Mouse (Mus musculus) liver, embryonic 15.5 days (tissue): ENCODE data around the gene Cdh6. TPM values are rescaled to one million over a fixed set of nuclear protein-coding genes. Genes with fewer than 3 reads are reported as not detected.

Experiments
- ATAC-seq: fragments of 200-750 bp; cut with Nextera tagmentation; 2 replicates; pipeline ENCODE4 v1.8.0; 2017; ENCODE audit warnings: moderate number of reproducible peaks, mild to moderate bottlenecking, moderate library complexity; ENCODE audit not compliant: insufficient read depth
- H3K27ac ChIP-seq: fragments of 300-500 bp; sonication (generic); replicated peaks from 2 replicates; pipeline ENCODE4 v1.5.1; 2015; ENCODE audit warnings: mild to moderate bottlenecking, inconsistent platforms
- H3K27me3 ChIP-seq: fragments of 300-500 bp; sonication (generic); 2 replicates; pipeline ENCODE4 v1.6.1; 2015; ENCODE audit warnings: mild to moderate bottlenecking, inconsistent platforms
- H3K36me3 ChIP-seq: fragments of 300-500 bp; sonication (generic); replicated peaks from 2 replicates; pipeline ENCODE4 v1.6.1; 2015; ENCODE audit warnings: moderate library complexity, mild to moderate bottlenecking, inconsistent platforms
- H3K4me1 ChIP-seq: fragments of 300-500 bp; sonication (generic); replicated peaks from 2 replicates; pipeline ENCODE4 v1.6.1; 2015; ENCODE audit warnings: inconsistent platforms
- H3K4me2 ChIP-seq: fragments of 300-500 bp; sonication (generic); 2 replicates; pipeline ENCODE4 v1.6.1; 2015; ENCODE audit warnings: moderate library complexity, mild to moderate bottlenecking, inconsistent platforms
- H3K4me3 ChIP-seq: fragments of 300-500 bp; sonication (generic); replicated peaks from 2 replicates; pipeline ENCODE4 v1.5.1; 2015; ENCODE audit warnings: mild to moderate bottlenecking, inconsistent platforms
- H3K9ac ChIP-seq: fragments of 300-500 bp; sonication (generic); 2 replicates; pipeline ENCODE4 v1.6.1; 2015; ENCODE audit warnings: moderate library complexity, mild to moderate bottlenecking, inconsistent platforms
- H3K9me3 ChIP-seq: fragments of 300-500 bp; sonication (generic); replicated peaks from 2 replicates; pipeline ENCODE4 v1.6.1; 2016; ENCODE audit warnings: inconsistent platforms
- WGBS: fragments of 180-500 bp; shearing (Covaris S2); methylation state at CpG from one replicate; pipeline ENCODE4 v1.1.7; 2015; ENCODE audit warnings: mixed read lengths; ENCODE audit not compliant: insufficient replicate concordance; 5-methylcytosine and 5-hydroxymethylcytosine counted together
- polyA plus RNA-seq: library from polyadenylated mRNA; unstranded; fragments of >200 nt; fragmentation: Nextera tagmentation; extraction: Ambion mirVana; gene quantifications from 2 replicates; pipeline ENCODE4 v1.2.1, GENCODE M21; 2015

Cdh6 gene
- polyA plus RNA-seq, 1 experiment from 2014 or later, result 0.07 TPM

- no peak for ATAC-seq
- Histone ChIP-seq H3K27me3 (no peaks in the 10 kb centered on the region), H3K4me3 (no peak overlapping the region), H3K4me1 (no peaks in the 10 kb centered on the region), H3K27ac (no peak overlapping the region), H3K4me2 (no peak overlapping the region), H3K9me3 (no peaks in the 10 kb centered on the region), H3K9ac (no peak overlapping the region), H3K36me3 (no peaks in the 10 kb centered on the region)
- WGBS, result 69% methylated on average over 19 of the region's 19 CpGs
Measured at GRCm38 (mm10) chr15:13093954-13094880, 79.3 kb downstream of the Cdh6 start.

GRCm38 (mm10) chr15:13092064-13092463, 81.4 kb downstream of the Cdh6 start:
- ATAC-seq, result no peak
- Histone ChIP-seq H3K4me3 (no peak overlapping the region), H3K4me1 (no peaks in the 10 kb centered on the region)

GRCm38 (mm10) chr15:13088504-13089058, 84.9 kb downstream of the Cdh6 start:
- no peak overlapping the region for H3K4me3 ChIP-seq
- H3K27ac ChIP-seq, result no peak overlapping the region
- no peaks in the 10 kb centered on the region for H3K27me3 ChIP-seq
- H3K4me1 ChIP-seq, result no peaks in the 10 kb centered on the region
- ATAC-seq, result no peak
- H3K9ac ChIP-seq, result no peak overlapping the region
- 36% methylated on average over 7 of the region's 7 CpGs for WGBS
- no peaks in the 10 kb centered on the region for H3K36me3 ChIP-seq
- no peak overlapping the region for H3K4me2 ChIP-seq
- H3K9me3 ChIP-seq, result no peaks in the 10 kb centered on the region

More at GRCm38 (mm10) chr15:13092064-13092463, 81.4 kb downstream of the Cdh6 start:
- no peaks in the 10 kb centered on the region for H3K9me3 ChIP-seq
- H3K27me3 ChIP-seq, result no peaks in the 10 kb centered on the region
- H3K36me3 ChIP-seq, result no peaks in the 10 kb centered on the region
- no peak overlapping the region for H3K4me2 ChIP-seq
- no peak overlapping the region for H3K9ac ChIP-seq
- WGBS, result 69% methylated on average over 13 of the region's 13 CpGs
- no peak overlapping the region for H3K27ac ChIP-seq

- Histone ChIP-seq H3K4me3 (no peak overlapping the region), H3K4me1 (no peaks in the 10 kb centered on the region), H3K4me2 (no peak overlapping the region), H3K36me3 (no peaks in the 10 kb centered on the region), H3K27ac (no peak overlapping the region), H3K9ac (no peak overlapping the region), H3K27me3 (no peaks in the 10 kb centered on the region), H3K9me3 (no peaks in the 10 kb centered on the region)
- no peak for ATAC-seq
- WGBS, result 71% methylated on average over 9 of the region's 9 CpGs
Measured at GRCm38 (mm10) chr15:13084746-13085145, 88.7 kb downstream of the Cdh6 start.

GRCm38 (mm10) chr15:13076908-13077669, 96.4 kb downstream of the Cdh6 start:
- Histone ChIP-seq H3K9me3 (no peaks in the 10 kb centered on the region), H3K27me3 (no peaks in the 10 kb centered on the region), H3K9ac (no peak overlapping the region), H3K36me3 (no peaks in the 10 kb centered on the region), H3K27ac (no peak overlapping the region), H3K4me3 (no peak overlapping the region), H3K4me2 (no peak overlapping the region), H3K4me1 (no peaks in the 10 kb centered on the region)
- 61% methylated on average over 8 of the region's 8 CpGs for WGBS
- no peak for ATAC-seq

- Histone ChIP-seq H3K27me3 (no peaks in the 10 kb centered on the region), H3K27ac (no peak overlapping the region), H3K36me3 (no peaks in the 10 kb centered on the region), H3K4me2 (no peak overlapping the region), H3K9ac (no peak overlapping the region), H3K4me3 (no peak overlapping the region), H3K9me3 (no peaks in the 10 kb centered on the region), H3K4me1 (no peaks in the 10 kb centered on the region)
- WGBS, result 46% methylated on average over 4 of the region's 4 CpGs
- ATAC-seq, result no peak
Measured at GRCm38 (mm10) chr15:13074047-13074446, 99.4 kb downstream of the Cdh6 start.

GRCm38 (mm10) chr15:13068213-13068516, 105.3 kb downstream of the Cdh6 start:
- Histone ChIP-seq H3K36me3 (no peaks in the 10 kb centered on the region), H3K4me3 (no peak overlapping the region), H3K9ac (no peak overlapping the region), H3K27ac (no peak overlapping the region), H3K4me1 (no peaks in the 10 kb centered on the region), H3K27me3 (no peaks in the 10 kb centered on the region), H3K9me3 (no peaks in the 10 kb centered on the region), H3K4me2 (no peak overlapping the region)
- no peak for ATAC-seq

- Histone ChIP-seq H3K4me3 (no peak overlapping the region), H3K27me3 (no peaks in the 10 kb centered on the region), H3K27ac (no peak overlapping the region), H3K9ac (no peak overlapping the region), H3K4me2 (no peak overlapping the region), H3K4me1 (no peaks in the 10 kb centered on the region), H3K36me3 (no peaks in the 10 kb centered on the region), H3K9me3 (no peaks in the 10 kb centered on the region)
- ATAC-seq, result no peak
- WGBS, result 48% methylated on average over 20 of the region's 20 CpGs
Measured at GRCm38 (mm10) chr15:13067429-13068212, 105.9 kb downstream of the Cdh6 start.

- Histone ChIP-seq H3K9ac (no peak overlapping the region), H3K27me3 (no peaks in the 10 kb centered on the region), H3K4me3 (no peak overlapping the region), H3K4me1 (no peaks in the 10 kb centered on the region), H3K36me3 (no peaks in the 10 kb centered on the region), H3K9me3 (no peaks in the 10 kb centered on the region), H3K4me2 (no peak overlapping the region), H3K27ac (no peak overlapping the region)
- 66% methylated on average over 9 of the region's 9 CpGs for WGBS
- no peak for ATAC-seq
Measured at GRCm38 (mm10) chr15:13066765-13067164, 106.7 kb downstream of the Cdh6 start.

- H3K9ac ChIP-seq, result no peak overlapping the region
- no peak overlapping the region for H3K27ac ChIP-seq
- no peak overlapping the region for H3K4me3 ChIP-seq
- no peaks in the 10 kb centered on the region for H3K36me3 ChIP-seq
- no peaks in the 10 kb centered on the region for H3K9me3 ChIP-seq
- 91% methylated on average over 13 of the region's 13 CpGs for WGBS
- no peak for ATAC-seq
- no peaks in the 10 kb centered on the region for H3K27me3 ChIP-seq
- H3K4me1 ChIP-seq, result no peaks in the 10 kb centered on the region
- no peak overlapping the region for H3K4me2 ChIP-seq
Measured at GRCm38 (mm10) chr15:13063633-13064032, 109.8 kb downstream of the Cdh6 start.

GRCm38 (mm10) chr15:13057728-13058127, 115.7 kb downstream of the Cdh6 start:
- H3K4me2 ChIP-seq, result no peak overlapping the region
- no peak for ATAC-seq
- no peaks in the 10 kb centered on the region for H3K4me1 ChIP-seq
- no peaks in the 10 kb centered on the region for H3K9me3 ChIP-seq
- no peak overlapping the region for H3K27ac ChIP-seq
- H3K36me3 ChIP-seq, result no peaks in the 10 kb centered on the region
- 64% methylated on average over 5 of the region's 5 CpGs for WGBS
- H3K27me3 ChIP-seq, result no peaks in the 10 kb centered on the region
- no peak overlapping the region for H3K4me3 ChIP-seq
- no peak overlapping the region for H3K9ac ChIP-seq
